Mouse (Mus musculus) lung, postnatal 0 days (tissue): ENCODE results near the gene Atrip.

ENCODE experiments used
- CTCF ChIP-seq: IDR thresholded peaks from 2 replicates; pipeline ENCODE4 v1.5.1; 2016; ENCODE audit warnings: antibody characterized with exemption, mild to moderate bottlenecking
- EP300 ChIP-seq: IDR thresholded peaks from 2 replicates; pipeline ENCODE4 v1.6.1; 2016; ENCODE audit warnings: antibody characterized with exemption, mild to moderate bottlenecking, control low read depth

DNA sequence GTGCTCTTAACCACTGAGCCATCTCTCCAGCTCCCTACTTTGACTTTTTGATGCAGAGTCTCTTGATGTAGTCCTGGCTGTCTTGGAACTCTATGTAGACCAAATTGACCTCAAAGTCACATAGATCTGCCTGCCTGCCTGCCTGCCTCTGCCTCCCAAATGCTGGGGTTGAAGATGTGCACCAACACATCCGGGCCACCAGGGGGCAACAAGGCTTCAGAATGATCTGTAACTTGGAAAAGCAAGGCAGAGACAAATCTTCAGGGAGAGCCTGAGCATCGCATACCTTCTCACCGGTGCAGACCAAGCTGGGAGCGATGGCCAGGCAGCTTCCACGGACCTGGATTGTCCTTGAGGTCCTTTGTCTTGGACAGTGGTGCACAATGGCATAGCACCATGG, 27.6 kb downstream of the Atrip start:
- peak; percentile 87 for TF ChIP-seq CTCF
- no peak for TF ChIP-seq EP300
